Mouse (Mus musculus): ENCODE results near the gene Cttnbp2. TPM values are rescaled to one million over a fixed set of nuclear protein-coding genes. Genes with fewer than 3 reads are reported as not detected.

The Cttnbp2 gene
- polyA plus RNA-seq, 1 experiment from 2014 or later: 20.7 TPM

DNA sequence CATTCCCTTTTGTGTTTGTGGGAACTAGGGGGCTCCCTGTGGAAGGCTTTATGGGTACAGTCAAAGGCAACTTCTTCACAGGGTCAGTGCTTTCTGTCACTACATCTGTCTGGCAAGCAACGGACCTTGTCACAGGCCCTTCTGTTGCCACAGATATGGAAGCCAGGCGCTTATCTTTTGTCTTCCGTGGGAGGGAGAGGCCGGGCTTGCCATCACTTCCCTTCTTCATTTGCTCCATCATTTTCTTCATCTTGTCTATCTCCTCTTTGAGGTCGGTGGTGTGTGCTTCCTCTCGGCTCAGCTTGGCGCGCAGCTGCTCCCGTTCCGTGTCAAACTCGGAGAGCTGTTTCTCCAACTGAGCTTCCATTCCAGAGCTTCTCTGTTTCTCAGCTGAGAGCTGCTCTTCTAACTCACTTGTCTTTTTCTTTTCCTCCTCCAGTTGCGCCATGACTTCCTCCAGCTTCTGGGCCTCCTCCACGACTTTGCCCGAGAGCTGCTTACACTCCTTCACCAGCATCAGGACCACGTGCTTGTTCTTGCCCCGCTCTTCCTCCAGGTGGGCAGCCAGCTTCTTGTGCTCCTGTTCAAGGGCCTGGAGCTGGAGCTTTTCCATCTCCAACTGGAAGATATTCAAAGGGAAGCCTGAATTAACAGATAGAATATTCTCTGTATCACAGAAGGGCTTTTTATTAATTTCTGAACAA, 79.7 kb downstream of the Cttnbp2 start:
- Histone ChIP-seq H3K9me3 (no peaks in the 10 kb centered on the region), H3K4me1 (no peaks in the 10 kb centered on the region; the same call in 1 of the 2 replicates), H3K4me3 (no peak overlapping the region), H3K27ac (no peak overlapping the region), H3K36me3 (peaks cover 5% of the 10 kb centered on the region), H3K4me2 (replicated peaks) (no peak overlapping the region), H3K27me3 (no peaks in the 10 kb centered on the region), H3K9ac (no peak overlapping the region)
- ATAC-seq (ENCODE audit: insufficient number of reproducible peaks, insufficient read depth, low FRiP score, low TSS enrichment): no peak
- 89% methylated on average over 16 of the region's 16 CpGs for WGBS

DNA sequence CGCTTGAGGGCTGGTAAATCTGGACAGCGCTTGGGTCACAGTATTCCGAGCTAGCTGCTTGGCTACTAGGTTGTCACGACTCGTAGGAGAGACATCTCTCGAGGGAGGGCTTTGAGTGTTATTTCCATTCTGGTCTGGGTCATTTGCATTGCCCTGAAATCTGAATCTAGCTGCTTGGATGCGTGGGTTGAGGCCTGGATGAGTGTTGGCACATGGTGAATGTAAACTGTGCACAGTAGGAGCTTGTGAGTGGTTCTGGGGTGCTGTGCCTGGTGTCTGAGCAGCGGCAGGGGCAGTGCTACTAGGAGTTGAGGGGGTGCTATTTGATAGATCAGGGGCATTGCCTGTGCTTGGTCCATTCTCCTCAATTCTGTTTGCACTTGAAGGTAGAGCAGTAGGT, 80.3 kb downstream of the Cttnbp2 start:
- H3K27ac ChIP-seq: no peak overlapping the region
- no peaks in the 10 kb centered on the region; the same call in 1 of the 2 replicates for H3K4me1 ChIP-seq
- H3K36me3 ChIP-seq: peaks cover 5% of the 10 kb centered on the region
- H3K27me3 ChIP-seq: no peaks in the 10 kb centered on the region
- no peaks in the 10 kb centered on the region for H3K9me3 ChIP-seq
- no peak overlapping the region for H3K4me3 ChIP-seq
- H3K4me2 ChIP-seq (replicated peaks): no peak overlapping the region
- 87% methylated on average over 8 of the region's 8 CpGs for WGBS
- H3K9ac ChIP-seq: no peak overlapping the region
- no peak for ATAC-seq (ENCODE audit: insufficient number of reproducible peaks, insufficient read depth, low FRiP score, low TSS enrichment)

DNA sequence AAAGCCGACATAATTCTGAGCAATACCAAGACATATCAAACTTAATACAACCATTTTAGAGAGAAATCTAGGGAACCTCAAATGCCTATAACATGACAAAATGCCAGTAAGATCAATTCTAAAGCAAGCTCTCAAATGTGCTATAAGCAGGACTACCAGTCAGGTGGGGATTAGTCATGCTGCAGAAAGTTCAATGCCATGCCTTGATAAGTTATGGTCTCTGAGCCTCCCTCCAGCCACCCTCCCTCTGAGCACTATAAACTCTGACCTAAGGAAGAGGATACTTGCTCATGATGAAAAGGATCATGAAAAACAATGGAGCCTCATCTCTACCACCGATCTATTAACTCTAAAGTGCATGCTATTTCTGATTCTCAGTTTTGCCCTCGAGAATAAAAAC, 82.3 kb downstream of the Cttnbp2 start:
- Histone ChIP-seq H3K4me3 (no peak overlapping the region), H3K27ac (no peak overlapping the region), H3K4me2 (replicated peaks) (no peak overlapping the region), H3K9me3 (no peaks in the 10 kb centered on the region), H3K4me1 (no peaks in the 10 kb centered on the region; the same call in 1 of the 2 replicates), H3K27me3 (no peaks in the 10 kb centered on the region), H3K36me3 (peaks cover 5% of the 10 kb centered on the region), H3K9ac (no peak overlapping the region)
- 63% methylated on average over 3 of the region's 3 CpGs for WGBS
- no peak for ATAC-seq (ENCODE audit: insufficient number of reproducible peaks, insufficient read depth, low FRiP score, low TSS enrichment)

DNA sequence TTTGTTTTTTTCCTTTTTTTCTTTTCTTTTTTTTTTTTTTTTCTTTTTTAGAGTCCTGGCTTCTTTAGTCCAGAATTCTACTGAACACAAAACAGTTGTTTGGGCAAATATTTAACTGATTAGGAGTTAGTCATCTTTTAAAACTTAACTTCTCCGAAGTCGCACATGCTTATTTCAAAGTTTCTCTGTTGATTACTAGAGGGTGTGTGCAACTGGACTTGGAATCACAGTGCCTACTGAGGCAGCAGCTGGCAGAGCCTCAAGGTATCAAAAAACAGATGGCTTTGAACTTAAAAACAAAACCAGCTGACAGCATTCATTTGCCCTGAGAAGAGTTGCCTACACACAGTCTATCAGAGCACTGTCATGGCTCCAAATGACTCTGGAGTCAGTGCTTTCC, 82.8 kb downstream of the Cttnbp2 start:
- no peaks in the 10 kb centered on the region; the same call in 1 of the 2 replicates for H3K4me1 ChIP-seq
- ATAC-seq (ENCODE audit: insufficient number of reproducible peaks, insufficient read depth, low FRiP score, low TSS enrichment): no peak
- no peak overlapping the region for H3K4me2 ChIP-seq (replicated peaks)
- no peak overlapping the region for H3K4me3 ChIP-seq
- H3K9me3 ChIP-seq: no peaks in the 10 kb centered on the region
- 78% methylated on average over 2 of the region's 2 CpGs for WGBS
- H3K27me3 ChIP-seq: no peaks in the 10 kb centered on the region
- no peak overlapping the region for H3K27ac ChIP-seq
- peaks cover 5% of the 10 kb centered on the region for H3K36me3 ChIP-seq
- H3K9ac ChIP-seq: no peak overlapping the region

DNA sequence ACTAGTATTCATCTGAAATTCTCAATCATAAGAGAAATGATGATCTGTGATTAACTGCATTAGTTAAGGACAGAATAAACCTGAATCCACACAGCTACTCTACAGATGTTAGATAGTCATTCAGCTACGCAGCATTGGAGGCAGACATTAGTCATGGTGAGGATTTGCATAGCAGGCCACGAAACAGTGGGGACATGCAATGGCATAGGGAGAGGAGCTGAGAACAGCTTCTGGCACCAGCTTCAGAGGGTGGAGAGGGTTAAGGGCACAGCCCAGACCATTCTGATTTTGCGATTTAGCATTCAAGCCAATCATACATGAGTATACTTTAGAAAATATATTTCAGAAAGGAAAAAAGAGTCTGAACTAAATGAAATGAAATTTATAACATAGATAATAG, 84.6 kb downstream of the Cttnbp2 start:
- 68% methylated on average over 3 of the region's 3 CpGs for WGBS
- Histone ChIP-seq H3K27ac (no peak overlapping the region), H3K9me3 (no peaks in the 10 kb centered on the region), H3K27me3 (no peaks in the 10 kb centered on the region), H3K4me1 (no peaks in the 10 kb centered on the region; the same call in 1 of the 2 replicates), H3K36me3 (peaks cover 5% of the 10 kb centered on the region), H3K9ac (no peak overlapping the region), H3K4me2 (replicated peaks) (no peak overlapping the region), H3K4me3 (no peak overlapping the region)
- ATAC-seq (ENCODE audit: insufficient number of reproducible peaks, insufficient read depth, low FRiP score, low TSS enrichment): no peak

DNA sequence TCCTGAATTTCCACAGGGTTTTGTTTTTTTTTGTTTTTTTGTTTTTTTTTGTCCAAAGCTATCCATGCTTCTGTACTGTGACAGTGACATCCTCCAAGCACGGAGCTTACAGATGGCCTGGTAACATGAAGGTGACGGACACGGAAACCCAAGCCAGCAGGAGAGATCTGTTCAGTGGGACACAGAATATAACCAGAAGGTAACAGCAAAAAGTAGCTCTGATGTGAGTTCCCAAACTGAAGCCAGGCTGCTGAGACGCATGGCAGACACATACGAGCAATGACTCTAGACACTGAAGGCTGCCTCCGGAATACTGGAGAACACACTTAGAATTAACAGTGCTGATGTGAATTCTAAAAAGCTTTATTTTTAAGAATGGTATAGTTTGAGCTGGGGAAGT, 89.8 kb downstream of the Cttnbp2 start:
- Histone ChIP-seq H3K9ac (no peak overlapping the region), H3K27ac (no peak overlapping the region), H3K4me3 (no peak overlapping the region), H3K36me3 (no peaks in the 10 kb centered on the region), H3K4me1 (no peaks in the 10 kb centered on the region), H3K27me3 (no peaks in the 10 kb centered on the region), H3K4me2 (replicated peaks) (no peak overlapping the region), H3K9me3 (no peaks in the 10 kb centered on the region)
- ATAC-seq (ENCODE audit: insufficient number of reproducible peaks, insufficient read depth, low FRiP score, low TSS enrichment): no peak
- 77% methylated on average over 6 of the region's 6 CpGs for WGBS

DNA sequence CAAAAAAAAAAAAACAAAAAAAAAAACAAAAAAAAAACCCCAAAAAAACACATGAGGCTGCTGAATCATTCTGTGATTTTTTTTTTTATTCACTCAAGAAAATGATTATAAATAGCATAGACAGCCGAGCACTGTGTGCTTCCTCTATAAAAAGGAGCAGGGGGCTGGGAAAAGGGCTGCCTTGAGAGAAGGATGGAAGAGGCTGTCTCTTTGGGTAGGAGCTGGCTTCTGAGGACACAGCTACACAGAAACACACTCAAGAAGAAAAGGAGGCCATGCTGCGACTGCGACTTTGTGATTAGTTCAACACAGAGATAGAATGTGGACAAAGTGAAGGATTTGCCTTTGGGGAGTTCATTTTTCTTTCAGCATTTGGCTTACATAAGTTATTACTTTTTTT, 90.3 kb downstream of the Cttnbp2 start:
- WGBS: 73% methylated on average over 3 of the region's 3 CpGs

DNA sequence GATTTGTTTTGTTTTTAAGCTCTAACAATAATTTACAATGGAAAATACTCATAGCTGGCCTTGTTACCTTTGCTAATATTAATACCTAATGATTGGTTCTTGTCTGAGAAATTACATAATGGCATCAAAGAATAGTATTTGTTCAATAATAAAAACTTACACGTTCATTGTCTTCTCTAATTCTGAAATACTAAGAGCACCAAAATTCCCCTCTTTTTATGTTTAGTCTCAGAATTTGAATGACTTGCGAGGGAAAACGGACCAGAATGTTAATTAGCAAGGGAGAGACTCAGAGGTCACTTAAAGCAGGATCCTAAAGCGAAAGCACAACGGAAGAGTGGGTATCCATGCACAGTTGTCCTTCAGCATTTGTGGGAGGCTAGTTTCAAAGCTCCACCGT, 91.5 kb downstream of the Cttnbp2 start:
- H3K27ac ChIP-seq: no peak overlapping the region

More for the DNA sequence above, 90.3 kb downstream of the Cttnbp2 start:
- H3K27me3 ChIP-seq: no peaks in the 10 kb centered on the region
- no peak overlapping the region for H3K4me3 ChIP-seq
- no peak overlapping the region for H3K9ac ChIP-seq
- H3K27ac ChIP-seq: no peak overlapping the region
- H3K9me3 ChIP-seq: no peaks in the 10 kb centered on the region
- no peak overlapping the region for H3K4me2 ChIP-seq (replicated peaks)
- no peak for ATAC-seq (ENCODE audit: insufficient number of reproducible peaks, insufficient read depth, low FRiP score, low TSS enrichment)
- no peaks in the 10 kb centered on the region for H3K36me3 ChIP-seq
- H3K4me1 ChIP-seq: no peaks in the 10 kb centered on the region

DNA sequence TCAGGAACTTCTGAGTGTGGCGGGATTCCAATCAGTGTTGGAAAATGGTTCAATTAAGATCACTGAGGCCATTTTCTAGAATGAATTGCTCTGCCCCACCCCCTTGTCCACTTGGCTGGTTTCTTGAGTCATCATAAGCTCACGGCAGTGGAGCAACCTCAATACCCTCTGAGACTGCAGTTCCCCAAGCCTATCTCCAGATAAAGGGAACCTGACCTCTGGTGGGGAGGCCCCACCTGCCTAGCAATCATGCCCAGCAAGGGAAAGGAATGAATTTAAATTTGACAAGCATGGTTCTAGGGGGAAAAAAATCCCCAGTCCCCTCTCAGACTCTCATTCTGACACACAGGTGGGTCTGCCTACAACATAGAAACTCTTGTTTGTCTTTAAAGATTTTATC, 93.1 kb downstream of the Cttnbp2 start:
- Histone ChIP-seq H3K27me3 (no peaks in the 10 kb centered on the region), H3K9ac (no peak overlapping the region), H3K36me3 (no peaks in the 10 kb centered on the region), H3K4me2 (replicated peaks) (no peak overlapping the region), H3K27ac (no peak overlapping the region), H3K9me3 (no peaks in the 10 kb centered on the region), H3K4me1 (no peaks in the 10 kb centered on the region), H3K4me3 (no peak overlapping the region)
- WGBS: 62% methylated on average over 2 of the region's 2 CpGs
- no peak for ATAC-seq (ENCODE audit: insufficient number of reproducible peaks, insufficient read depth, low FRiP score, low TSS enrichment)

More for the DNA sequence above, 91.5 kb downstream of the Cttnbp2 start:
- ATAC-seq (ENCODE audit: insufficient number of reproducible peaks, insufficient read depth, low FRiP score, low TSS enrichment): no peak
- Histone ChIP-seq H3K36me3 (no peaks in the 10 kb centered on the region), H3K4me2 (replicated peaks) (no peak overlapping the region), H3K9ac (no peak overlapping the region), H3K27me3 (no peaks in the 10 kb centered on the region), H3K9me3 (no peaks in the 10 kb centered on the region), H3K4me1 (no peaks in the 10 kb centered on the region), H3K4me3 (no peak overlapping the region)
- WGBS: 76% methylated on average over 6 of the region's 6 CpGs

DNA sequence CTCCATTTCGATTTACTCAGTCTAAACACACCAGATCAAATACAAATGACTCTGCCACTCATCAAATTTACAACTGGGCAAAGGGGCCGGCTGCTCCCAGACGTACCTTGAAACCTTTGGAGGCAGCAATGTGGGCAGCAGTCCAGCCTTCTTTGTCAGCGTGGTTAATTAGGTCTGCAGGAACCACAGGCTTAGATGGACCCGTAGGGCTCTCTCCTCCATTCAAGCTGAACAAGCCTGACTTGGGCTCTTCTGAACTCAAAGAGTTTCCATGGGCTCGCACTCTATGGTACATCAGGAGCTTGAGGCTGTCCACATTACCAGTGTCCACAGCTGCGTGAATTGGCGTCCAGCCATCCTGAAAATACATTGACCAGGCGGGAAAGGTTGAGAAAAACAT, 94.0 kb downstream of the Cttnbp2 start:
- no peak overlapping the region for H3K4me3 ChIP-seq
- H3K27me3 ChIP-seq: no peaks in the 10 kb centered on the region
- H3K36me3 ChIP-seq: no peaks in the 10 kb centered on the region
- no peak for ATAC-seq (ENCODE audit: insufficient number of reproducible peaks, insufficient read depth, low FRiP score, low TSS enrichment)
- no peaks in the 10 kb centered on the region for H3K4me1 ChIP-seq
- H3K4me2 ChIP-seq (replicated peaks): no peak overlapping the region
- WGBS: 74% methylated on average over 9 of the region's 9 CpGs
- H3K27ac ChIP-seq: no peak overlapping the region
- no peak overlapping the region for H3K9ac ChIP-seq
- no peaks in the 10 kb centered on the region for H3K9me3 ChIP-seq

DNA sequence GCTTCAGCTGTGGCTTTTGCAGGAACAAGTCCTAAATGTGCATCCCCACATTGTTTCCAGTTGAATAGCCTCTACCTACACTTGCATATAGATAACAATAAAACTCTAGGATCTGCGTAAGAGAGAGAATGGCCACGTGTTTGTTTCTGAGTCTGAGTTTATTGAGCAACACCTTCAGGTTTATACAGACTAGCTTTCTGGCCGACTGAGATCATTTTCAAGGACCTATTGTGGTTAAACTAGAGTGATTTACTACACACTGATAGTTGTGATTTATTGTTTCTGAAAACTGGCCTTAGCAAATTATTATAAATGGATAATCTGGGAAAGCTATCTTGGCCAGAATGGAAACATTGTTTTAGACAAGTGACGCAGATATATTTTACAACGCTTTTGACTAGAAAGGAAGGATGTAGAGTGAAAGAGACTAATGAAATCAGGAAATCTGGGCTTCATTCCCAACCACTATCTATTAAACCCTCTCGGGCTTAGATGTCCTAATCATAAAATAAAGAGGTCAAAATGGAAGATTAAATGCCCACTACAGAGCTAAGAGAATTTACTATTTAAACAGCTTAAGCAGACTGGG, 96.7 kb downstream of the Cttnbp2 start:
- H3K9me3 ChIP-seq: no peaks in the 10 kb centered on the region
- H3K4me3 ChIP-seq: no peak overlapping the region
- WGBS: 79% methylated on average over 6 of the region's 6 CpGs
- H3K27me3 ChIP-seq: no peaks in the 10 kb centered on the region
- H3K9ac ChIP-seq: no peak overlapping the region
- H3K4me1 ChIP-seq: no peaks in the 10 kb centered on the region
- ATAC-seq (ENCODE audit: insufficient number of reproducible peaks, insufficient read depth, low FRiP score, low TSS enrichment): no peak
- H3K36me3 ChIP-seq: no peaks in the 10 kb centered on the region
- no peak overlapping the region for H3K4me2 ChIP-seq (replicated peaks)
- no peak overlapping the region for H3K27ac ChIP-seq

DNA sequence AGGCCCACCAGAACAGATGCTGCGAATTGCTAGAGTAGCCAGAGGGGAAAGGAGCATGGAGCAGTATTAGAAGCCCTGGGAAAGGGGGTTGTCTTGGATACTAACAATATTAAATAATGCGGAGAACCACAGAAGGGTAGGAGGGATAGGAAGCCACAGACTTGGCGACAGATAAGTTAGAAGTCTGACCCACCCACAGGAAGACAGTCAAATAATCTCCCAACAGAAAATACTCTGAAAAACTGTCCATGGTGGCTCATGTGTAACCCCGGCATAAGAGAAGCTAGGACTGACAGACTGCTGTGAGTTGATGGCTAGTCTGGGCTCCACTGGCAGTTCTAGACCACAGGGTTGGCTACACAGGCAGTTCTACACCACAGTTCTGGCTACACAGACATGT, 98.7 kb downstream of the Cttnbp2 start:
- Histone ChIP-seq H3K27me3 (no peaks in the 10 kb centered on the region), H3K4me3 (no peak overlapping the region), H3K4me2 (replicated peaks) (no peak overlapping the region), H3K9ac (no peak overlapping the region), H3K9me3 (no peaks in the 10 kb centered on the region), H3K27ac (no peak overlapping the region), H3K4me1 (no peaks in the 10 kb centered on the region), H3K36me3 (no peaks in the 10 kb centered on the region)
- WGBS: 80% methylated on average over 4 of the region's 4 CpGs
- no peak for ATAC-seq (ENCODE audit: insufficient number of reproducible peaks, insufficient read depth, low FRiP score, low TSS enrichment)
